Mouse (Mus musculus) erythroblast, embryonic 14.5 days (primary cell): ENCODE data around the gene Zfp110.

Experiments
- GATA1 ChIP-seq: IDR thresholded peaks from 2 replicates; pipeline ENCODE4 v1.6.1; 2012; ENCODE audit warnings: low read length, inconsistent platforms, mixed read lengths
- TAL1 ChIP-seq: IDR thresholded peaks from 3 replicates; pipeline ENCODE4 v1.6.1; 2012; ENCODE audit warnings: low read length, inconsistent platforms, mixed read lengths

DNA sequence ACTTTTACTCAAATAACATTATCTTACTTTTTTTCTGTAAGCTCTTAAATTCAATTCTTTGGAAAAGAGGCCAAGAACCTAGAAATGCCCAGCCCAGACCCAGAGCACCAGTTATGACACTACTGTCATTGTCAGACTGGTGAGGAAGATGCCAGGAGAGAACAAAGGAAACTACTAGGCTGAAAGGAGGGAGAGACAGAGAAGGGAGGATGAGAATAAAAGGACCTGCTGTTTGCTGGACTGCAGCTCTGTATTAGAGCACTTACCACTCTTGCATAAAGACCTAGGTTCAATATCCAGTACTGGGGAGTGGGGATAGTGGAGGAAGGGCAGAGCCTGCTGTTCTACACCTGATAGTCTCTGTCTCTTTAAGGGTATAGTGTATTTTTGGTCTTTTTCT lies 45.5 kb downstream of the Zfp110 start:
- no peak for TF ChIP-seq TAL1
- no peak for TF ChIP-seq GATA1
